Mouse (Mus musculus) T-cell, adult 2 months (primary cell): ENCODE data around the gene Pus1.
"Not testable (repeated sequence)": the region's sequence is repeated elsewhere in the genome, so short reads cannot be mapped to it uniquely, and the experiment has no call there.

Experiments
- DNase-seq: peaks from one replicate; pipeline ENCODE4 v3.0.0; 2022; ENCODE audit warnings: low spot score

Gene Pus1

GRCm38 (mm10) chr5:110781529-110782238, 1.2 kb upstream of the Pus1 start:
- no peak for DNase-seq

- DNase-seq: no peak
Observed at GRCm38 (mm10) chr5:110780761-110781528, 486 bp upstream of the Pus1 start.

- no peak for DNase-seq
Observed at GRCm38 (mm10) chr5:110779276-110779997, 1.0 kb downstream of the Pus1 start.

GRCm38 (mm10) chr5:110778263-110778662, 2.2 kb downstream of the Pus1 start:
- no peak for DNase-seq

- DNase-seq: no peak
Observed at GRCm38 (mm10) chr5:110776141-110776540, 4.3 kb downstream of the Pus1 start.

GRCm38 (mm10) chr5:110774511-110774910, 5.9 kb downstream of the Pus1 start:
- no peak for DNase-seq

GRCm38 (mm10) chr5:110772945-110773344, 7.5 kb downstream of the Pus1 start:
- DNase-seq: not testable (repeated sequence)

GRCm38 (mm10) chr5:110770448-110771158, 9.9 kb downstream of the Pus1 start, which contains the start of gene Ep400:
TSS of gene Ep400 (minus strand) at chr5:110770717.
- peak; percentile 100 for DNase-seq

GRCm38 (mm10) chr5:110770031-110770445, 10.4 kb downstream of the Pus1 start:
- peak; percentile 51 for DNase-seq

- DNase-seq: no peak
Observed at GRCm38 (mm10) chr5:110769272-110769671, 11.2 kb downstream of the Pus1 start.

GRCm38 (mm10) chr5:110763890-110764289, 16.6 kb downstream of the Pus1 start:
- no peak for DNase-seq

GRCm38 (mm10) chr5:110745021-110745420, 35.4 kb downstream of the Pus1 start:
- no peak for DNase-seq

- DNase-seq: no peak
Observed at GRCm38 (mm10) chr5:110739496-110740275, 40.8 kb downstream of the Pus1 start.

- no peak for DNase-seq
Observed at GRCm38 (mm10) chr5:110735606-110736005, 44.9 kb downstream of the Pus1 start.

- DNase-seq: no peak
Observed at GRCm38 (mm10) chr5:110733231-110733823, 47.1 kb downstream of the Pus1 start.

- DNase-seq: no peak
Observed at GRCm38 (mm10) chr5:110731227-110731626, 49.2 kb downstream of the Pus1 start.

GRCm38 (mm10) chr5:110727850-110728249, 52.6 kb downstream of the Pus1 start:
- DNase-seq: no peak
